Mouse (Mus musculus) heart, embryonic 14.5 days (tissue): ENCODE measurements at regions not wholly inside any gene's neighbourhood (a gene's known extent, or its start where the extent isn't known, plus 50 kb on each side); places are given as distances from the start of the nearest gene placed in this dataset.

ENCODE experiments used
- ATAC-seq: fragments of 200-750 bp; cut with Nextera tagmentation; 2 replicates; pipeline ENCODE4 v1.8.0; 2017; ENCODE audit warnings: low read depth, moderate TSS enrichment; ENCODE audit not compliant: insufficient number of reproducible peaks, insufficient read depth, low FRiP score
- H3K27ac ChIP-seq, 2 experiments: fragments of 200-500 bp in 1 of 2; fragments of 300-500 bp in 1 of 2; sonication (generic) in 1 of 2; replicated peaks in 1 of 2; 2 replicates each; pipeline ENCODE4 v1.5.1; 2012 to 2014; ENCODE audit warnings: low read depth in 2 of 2, low read length in 2 of 2, control low read depth in 1 of 2, mild to moderate bottlenecking in 1 of 2, mixed read lengths in 1 of 2; ENCODE audit not compliant: control insufficient read depth in 1 of 2, insufficient read depth in 1 of 2
- H3K27me3 ChIP-seq: fragments of 300-500 bp; sonication (generic); 2 replicates; pipeline ENCODE4 v1.6.1; 2014; ENCODE audit warnings: mild to moderate bottlenecking, low read length, control low read depth; ENCODE audit not compliant: control insufficient read depth, insufficient read depth
- H3K36me3 ChIP-seq: fragments of 300-500 bp; sonication (generic); 2 replicates; pipeline ENCODE4 v1.6.1; 2014; ENCODE audit warnings: mild to moderate bottlenecking, control low read depth, low read length, mixed read lengths; ENCODE audit not compliant: control insufficient read depth, insufficient read depth
- H3K4me1 ChIP-seq, 2 experiments: fragments of 200-500 bp in 1 of 2; fragments of 300-500 bp in 1 of 2; sonication (generic) in 1 of 2; 2 replicates each; pipeline ENCODE4 v1.6.1; 2012 to 2014; ENCODE audit warnings: low read length in 2 of 2, control low read depth in 1 of 2, mixed read lengths in 1 of 2; ENCODE audit not compliant: control insufficient read depth in 2 of 2, insufficient read depth in 2 of 2
- H3K4me2 ChIP-seq: fragments of 300-500 bp; sonication (generic); 2 replicates; pipeline ENCODE4 v1.6.1; 2014; ENCODE audit warnings: mild to moderate bottlenecking, low read length
- H3K4me3 ChIP-seq, 2 experiments: fragments of 200-500 bp in 1 of 2; fragments of 300-500 bp in 1 of 2; sonication (generic) in 1 of 2; 2 replicates each; pipeline ENCODE4 v1.5.1; 2012 to 2014; ENCODE audit warnings: low read length in 2 of 2, mild to moderate bottlenecking in 2 of 2, control low read depth in 1 of 2, low read depth in 1 of 2, moderate library complexity in 1 of 2; ENCODE audit not compliant: control insufficient read depth in 1 of 2, insufficient read depth in 1 of 2
- H3K9ac ChIP-seq: fragments of 300-500 bp; sonication (generic); 2 replicates; pipeline ENCODE4 v1.6.1; 2014; ENCODE audit warnings: mild to moderate bottlenecking, low read length
- H3K9me3 ChIP-seq: fragments of 300-500 bp; sonication (generic); 2 replicates; pipeline ENCODE4 v1.6.1; 2016; ENCODE audit warnings: low read length, control low read depth; ENCODE audit not compliant: control insufficient read depth
- WGBS: fragments of 180-500 bp; shearing (Covaris S2); extraction: QIAGEN DNeasy Blood & Tissue Kit; methylation state at CpG from one replicate; pipeline ENCODE4 v1.1.7; 2014; 5-methylcytosine and 5-hydroxymethylcytosine counted together

DNA sequence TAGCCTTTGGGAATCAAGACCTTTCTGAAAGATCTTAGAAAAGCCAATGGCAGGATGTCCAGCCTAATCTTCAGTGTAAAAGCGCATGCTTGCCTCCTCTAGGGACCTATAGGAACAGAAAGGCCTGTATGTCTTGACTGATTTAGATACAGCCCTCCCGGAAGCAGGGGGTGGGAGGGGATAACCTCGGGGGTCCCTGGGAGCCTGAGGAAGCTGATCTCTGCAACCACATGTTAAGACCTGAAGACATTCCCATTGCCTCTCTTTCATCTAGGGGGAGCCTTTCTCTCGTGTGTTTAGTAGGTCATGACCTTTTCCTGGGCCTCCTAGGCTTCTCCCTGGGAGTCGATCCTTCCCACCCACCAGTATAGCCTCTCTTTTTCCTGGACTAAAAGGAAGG, 95.3 kb upstream of the Ccnd2 start:
- H3K4me2 ChIP-seq: no peak overlapping the region
- no peaks in the 10 kb centered on the region for H3K9me3 ChIP-seq
- H3K36me3 ChIP-seq: no peaks in the 10 kb centered on the region
- no peak overlapping the region for H3K27ac ChIP-seq
- peaks cover 5 to 7% of the 10 kb centered on the region in 2 experiments for H3K4me1 ChIP-seq
- 49% methylated on average over 5 of the region's 5 CpGs for WGBS
- H3K4me3 ChIP-seq: no peak overlapping the region
- 0 out of 2 replicates have a peak, but pooled peaks cover 3% of the 10 kb centered on the region for H3K27me3 ChIP-seq
- ATAC-seq: no peak
- no peak overlapping the region for H3K9ac ChIP-seq

DNA sequence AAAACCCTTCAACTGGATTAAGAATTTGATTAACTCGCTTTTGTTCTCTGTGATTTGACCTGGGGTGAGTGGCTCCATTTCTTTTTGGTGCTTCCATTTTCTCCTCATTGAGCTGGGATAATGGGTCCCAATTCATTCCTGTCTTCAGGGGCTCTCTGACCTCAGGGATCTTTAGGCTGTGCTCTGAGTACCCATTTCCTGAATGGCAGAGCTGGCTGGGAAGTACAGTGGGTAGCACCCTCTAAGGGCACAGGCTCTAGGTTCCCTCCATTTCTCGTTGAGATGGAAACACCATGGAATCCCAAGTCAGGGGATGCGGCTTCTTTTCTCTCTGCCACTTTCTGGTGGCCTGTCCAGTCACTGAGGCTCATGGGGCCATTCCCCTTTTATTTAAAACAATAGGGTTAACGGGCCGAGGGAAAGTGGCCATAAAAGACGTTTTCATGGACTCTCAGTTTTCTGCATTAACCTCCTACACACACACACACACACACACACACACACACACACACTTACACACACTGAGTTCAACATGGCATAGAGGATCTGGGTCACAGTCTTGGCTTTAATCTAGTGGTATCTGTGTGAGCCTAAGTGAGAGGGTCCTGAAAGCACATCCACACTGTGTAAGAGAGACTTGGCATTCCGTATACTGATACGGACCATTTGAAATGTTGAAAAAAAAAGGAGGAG, 98.3 kb upstream of the Ccnd2 start:
- Histone ChIP-seq H3K27me3 (0 out of 2 replicates have a peak, but pooled peaks cover 3% of the 10 kb centered on the region), H3K9me3 (no peaks in the 10 kb centered on the region), H3K27ac (no peak overlapping the region), H3K4me1 (peaks cover 5 to 7% of the 10 kb centered on the region in 2 experiments), H3K36me3 (no peaks in the 10 kb centered on the region), H3K9ac (no peak overlapping the region), H3K4me3 (no peak overlapping the region), H3K4me2 (no peak overlapping the region)
- WGBS: 64% methylated on average over 8 of the region's 8 CpGs
- ATAC-seq: no peak

DNA sequence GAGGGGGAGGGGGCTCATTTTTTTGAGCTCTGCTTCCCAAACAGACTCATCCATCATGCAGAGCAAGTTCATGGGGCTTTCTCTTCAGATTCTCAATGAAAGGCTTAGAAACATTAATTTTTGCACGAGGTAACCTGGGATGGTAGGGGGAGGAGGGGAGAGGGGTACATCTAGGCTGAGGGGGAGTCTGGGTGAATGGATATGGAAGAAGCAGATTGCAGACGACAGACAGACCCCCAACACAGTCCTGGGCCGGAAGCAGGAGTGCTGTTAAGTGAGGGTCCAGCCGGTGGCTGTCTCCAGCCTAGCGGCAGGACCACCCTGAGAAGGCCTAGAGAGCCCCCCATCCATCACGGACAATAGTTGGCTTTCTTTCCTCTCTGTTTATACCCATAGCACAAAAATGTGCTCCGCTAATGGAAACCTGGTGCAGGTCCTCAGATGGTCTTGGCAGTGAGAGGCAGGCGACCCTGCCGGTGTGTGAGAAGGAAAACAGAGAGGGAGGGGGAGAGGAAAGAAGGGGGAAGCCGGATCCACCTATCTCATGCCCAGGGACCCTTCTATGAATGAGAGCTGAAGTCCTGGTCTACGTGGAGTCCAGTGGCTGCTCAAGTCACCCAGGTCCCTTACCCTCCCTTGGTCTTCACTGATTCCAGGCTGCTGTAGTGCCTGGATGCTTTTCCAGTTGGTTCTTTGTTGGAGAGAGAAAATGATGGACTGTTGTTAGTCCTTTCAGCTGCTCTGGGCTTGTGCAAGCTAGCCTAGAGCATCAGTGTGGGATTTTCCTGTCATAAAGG, 99.1 kb upstream of the Ccnd2 start:
- Histone ChIP-seq H3K4me2 (0 out of 2 replicates have a peak overlapping the region, but pooled peaks have one; percentile 6), H3K36me3 (no peaks in the 10 kb centered on the region), H3K4me3 (no peak overlapping the region), H3K27me3 (0 out of 2 replicates have a peak, but pooled peaks cover 3% of the 10 kb centered on the region), H3K9ac (no peak overlapping the region), H3K4me1 (peaks cover 5 to 7% of the 10 kb centered on the region in 2 experiments), H3K9me3 (no peaks in the 10 kb centered on the region), H3K27ac (no peak overlapping the region)
- no peak for ATAC-seq
- 35% methylated on average over 10 of the region's 11 CpGs for WGBS

- WGBS: 18% methylated on average over 5 of the region's 5 CpGs
- H3K27me3 ChIP-seq: 0 out of 2 replicates have a peak, but pooled peaks cover 3% of the 10 kb centered on the region
- no peaks in the 10 kb centered on the region for H3K36me3 ChIP-seq
- no peak for ATAC-seq
- no peak overlapping the region for H3K9ac ChIP-seq
- 0 out of 2 replicates have a peak, but pooled peaks cover 3% of the 10 kb centered on the region for H3K9me3 ChIP-seq
- no peak overlapping the region for H3K27ac ChIP-seq
- no peak overlapping the region for H3K4me3 ChIP-seq
- 0 out of 2 replicates have a peak overlapping the region, but pooled peaks have one; percentile 6 for H3K4me2 ChIP-seq
- peaks cover 5 to 7% of the 10 kb centered on the region in 2 experiments for H3K4me1 ChIP-seq
These were observed 99.6 kb upstream of the Ccnd2 start for GRCm38 (mm10) chr6:127251671-127251985.

DNA sequence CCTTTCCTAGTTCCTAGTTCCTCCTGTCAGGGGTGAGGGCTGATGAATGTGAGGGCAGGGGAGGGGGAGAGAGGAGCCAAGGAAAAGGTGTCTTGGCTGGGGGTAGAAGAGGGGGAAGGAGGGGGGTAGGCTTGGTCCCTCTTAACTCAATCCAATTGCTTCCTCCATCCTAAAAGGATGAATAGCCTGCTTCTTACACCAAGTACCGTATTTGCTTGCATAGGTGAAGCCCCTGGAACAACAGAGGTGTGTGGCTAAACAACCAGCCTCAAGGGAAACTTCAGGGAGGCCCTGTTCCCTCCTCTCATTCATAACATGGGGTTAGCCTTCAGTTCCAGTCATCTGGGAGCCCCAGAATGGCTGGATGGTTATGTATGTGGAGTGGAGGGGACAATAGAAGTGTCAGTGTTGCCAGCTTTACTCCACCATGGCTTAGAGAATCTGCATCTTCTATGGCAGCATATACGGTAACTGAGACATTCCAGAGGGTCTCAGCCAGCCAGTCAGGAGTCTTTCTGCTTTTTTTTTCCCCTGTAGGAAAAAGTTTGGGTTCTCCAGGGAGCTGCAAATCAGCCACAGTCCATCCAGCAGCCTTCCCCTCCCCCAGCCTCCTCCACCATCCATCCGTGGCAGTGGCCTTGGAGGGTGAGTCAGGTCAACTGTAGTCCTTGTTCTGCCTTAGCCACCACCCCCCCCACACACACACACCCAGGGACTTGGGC, 100.2 kb upstream of the Ccnd2 start:
- H3K27me3 ChIP-seq: 0 out of 2 replicates have a peak, but pooled peaks cover 3% of the 10 kb centered on the region
- H3K27ac ChIP-seq: no peak overlapping the region
- H3K36me3 ChIP-seq: no peaks in the 10 kb centered on the region
- no peak for ATAC-seq
- H3K4me3 ChIP-seq: no peak overlapping the region
- H3K4me1 ChIP-seq: peaks cover 5 to 7% of the 10 kb centered on the region in 2 experiments
- no peak overlapping the region for H3K9ac ChIP-seq
- 15% methylated on average over 3 of the region's 3 CpGs for WGBS
- H3K4me2 ChIP-seq: 0 out of 2 replicates have a peak overlapping the region, but pooled peaks have one; percentile 6
- H3K9me3 ChIP-seq: 0 out of 2 replicates have a peak, but pooled peaks cover 3% of the 10 kb centered on the region

GRCm38 (mm10) chr6:127253935-127254334, 101.9 kb upstream of the Ccnd2 start:
- Histone ChIP-seq H3K27me3 (0 out of 2 replicates have a peak, but pooled peaks cover 3% of the 10 kb centered on the region), H3K4me2 (no peak overlapping the region), H3K27ac (no peak overlapping the region), H3K9ac (no peak overlapping the region), H3K4me3 (no peak overlapping the region), H3K4me1 (peaks cover 5 to 7% of the 10 kb centered on the region in 2 experiments), H3K9me3 (0 out of 2 replicates have a peak, but pooled peaks cover 3% of the 10 kb centered on the region), H3K36me3 (no peaks in the 10 kb centered on the region)
- ATAC-seq: no peak
- 70% methylated on average over 3 of the region's 3 CpGs for WGBS

DNA sequence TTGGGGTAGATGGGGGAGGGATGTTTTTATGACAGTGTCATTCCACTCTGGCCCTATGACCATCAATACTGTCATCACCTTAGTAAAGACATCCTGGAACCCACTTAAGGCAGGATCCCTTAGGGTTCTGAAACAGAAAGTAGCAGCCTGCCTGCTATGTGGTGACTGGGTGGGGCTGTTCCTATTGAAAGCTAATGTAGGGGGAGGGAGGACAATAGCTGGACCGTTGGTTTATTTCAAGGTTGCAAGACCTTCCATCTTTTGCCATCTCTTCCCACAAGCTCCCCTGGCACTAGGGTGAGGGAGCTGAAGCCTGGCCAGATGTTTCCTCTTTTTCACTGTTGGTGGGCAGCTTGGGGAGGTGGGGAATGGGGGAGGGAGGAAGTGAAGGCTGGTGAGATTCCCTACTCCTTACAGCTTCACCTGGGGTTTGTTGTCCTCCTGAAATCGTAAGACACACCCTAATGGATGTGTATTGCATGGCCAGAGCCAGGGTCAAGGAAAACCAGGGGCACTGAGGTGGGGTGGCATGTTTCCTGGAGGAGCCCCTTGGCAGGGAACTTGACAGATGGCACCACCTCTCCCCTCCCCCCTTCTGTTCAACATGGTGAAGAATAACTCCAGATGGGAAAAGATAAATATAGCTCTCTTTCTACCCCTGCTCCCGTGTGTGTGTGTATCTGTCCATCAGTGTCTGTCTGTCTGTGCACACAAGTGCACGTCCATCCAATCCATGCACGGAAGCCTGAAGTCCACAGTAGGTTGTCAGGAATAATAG, 112.1 kb upstream of the Ccnd2 start:
- Histone ChIP-seq H3K9me3 (no peaks in the 10 kb centered on the region), H3K4me1 (peaks cover 6 to 7% of the 10 kb centered on the region in 2 experiments; a peak in 3 of 4 replicates), H3K27ac (no peak overlapping the region), H3K9ac (no peak overlapping the region), H3K4me2 (no peak overlapping the region), H3K4me3 (no peak overlapping the region), H3K36me3 (no peaks in the 10 kb centered on the region), H3K27me3 (peaks cover 18% of the 10 kb centered on the region; the same call in 1 of the 2 replicates)
- 62% methylated on average over 5 of the region's 5 CpGs for WGBS
- no peak for ATAC-seq
